Mouse (Mus musculus): ENCODE results near the gene Gnl3l. TPM values are rescaled to one million over a fixed set of nuclear protein-coding genes. Genes with fewer than 3 reads are reported as not detected.

Gnl3l gene
- total and polyA plus RNA-seq, 2 experiments from 2014 or later: 105 to 125 TPM

DNA sequence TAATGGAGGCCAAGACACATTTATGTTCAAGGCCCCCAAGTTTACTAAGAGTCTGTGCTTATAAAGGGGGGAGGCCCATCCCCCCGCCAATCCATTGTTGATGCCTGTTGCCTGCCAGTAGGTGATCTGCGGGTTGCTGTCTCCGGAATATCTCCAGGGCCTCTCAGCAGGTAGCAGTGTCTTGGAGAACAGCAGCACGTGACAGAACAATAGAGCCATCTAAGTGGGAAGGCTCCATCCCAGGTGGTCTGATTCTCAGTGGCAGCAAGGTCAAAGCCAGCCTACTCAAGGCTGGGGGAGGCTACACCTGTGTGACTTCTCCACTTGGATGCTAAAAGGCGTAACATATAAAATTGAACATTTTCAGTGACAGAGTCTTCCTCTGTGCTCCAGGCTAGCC lies 24.1 kb upstream of the Gnl3l start:
- Histone ChIP-seq H3K9ac (replicated peaks; ENCODE audit: low read length) (no peak overlapping the region), H3K27ac (no peak overlapping the region), H3K9me3 (ENCODE audit: low read length) (no peaks in the 10 kb centered on the region), H3K36me3 (ENCODE audit: insufficient read depth, low read length) (no peaks in the 10 kb centered on the region), H3K27me3 (ENCODE audit: insufficient read depth, low read length) (no peaks in the 10 kb centered on the region), H3K4me1 (ENCODE audit: insufficient read depth, low read length) (no peaks in the 10 kb centered on the region), H3K4me2 (ENCODE audit: low read depth, low read length) (no peak overlapping the region), H3K4me3 (ENCODE audit: low read length) (no peak overlapping the region)
- DNase-seq (ENCODE audit: low spot score) (no peak), ATAC-seq (no peak)
- no peak for TF ChIP-seq CTCF (IDR thresholded peaks at IDR 0.05; ENCODE audit: low read depth)
- 44% methylated on average over 5 of the region's 5 CpGs for WGBS

DNA sequence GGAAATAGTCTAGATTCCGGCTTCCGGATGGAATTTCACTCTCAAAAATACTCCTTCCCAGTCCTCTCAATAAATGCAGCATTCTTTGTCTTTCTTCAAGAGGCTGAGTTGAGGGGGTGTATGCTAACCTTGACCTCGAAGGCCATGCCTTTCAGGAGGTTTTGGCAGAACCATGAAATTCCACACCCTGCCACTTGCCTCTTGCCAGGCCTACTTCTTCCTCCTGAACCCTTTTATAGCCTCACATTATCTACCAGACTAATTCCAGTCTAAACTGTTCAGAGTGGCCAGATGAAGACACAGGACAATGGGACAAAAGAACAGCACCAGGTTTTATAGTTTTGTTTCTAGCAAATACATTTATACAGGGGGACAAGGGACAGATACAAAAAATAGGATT lies 14.3 kb upstream of the Gnl3l start:
- Histone ChIP-seq H3K27me3 (ENCODE audit: insufficient read depth, low read length) (no peaks in the 10 kb centered on the region), H3K9me3 (ENCODE audit: low read length) (no peaks in the 10 kb centered on the region), H3K4me3 (ENCODE audit: low read length) (no peak overlapping the region), H3K9ac (replicated peaks; ENCODE audit: low read length) (no peak overlapping the region), H3K4me2 (ENCODE audit: low read depth, low read length) (no peak overlapping the region), H3K4me1 (ENCODE audit: insufficient read depth, low read length) (no peaks in the 10 kb centered on the region), H3K36me3 (ENCODE audit: insufficient read depth, low read length) (no peaks in the 10 kb centered on the region), H3K27ac (no peak overlapping the region)
- WGBS: 81% methylated on average over 3 of the region's 3 CpGs
- no peak for ATAC-seq
- no peak for TF ChIP-seq CTCF (IDR thresholded peaks at IDR 0.05; ENCODE audit: low read depth)
- DNase-seq (ENCODE audit: low spot score): no peak

DNA sequence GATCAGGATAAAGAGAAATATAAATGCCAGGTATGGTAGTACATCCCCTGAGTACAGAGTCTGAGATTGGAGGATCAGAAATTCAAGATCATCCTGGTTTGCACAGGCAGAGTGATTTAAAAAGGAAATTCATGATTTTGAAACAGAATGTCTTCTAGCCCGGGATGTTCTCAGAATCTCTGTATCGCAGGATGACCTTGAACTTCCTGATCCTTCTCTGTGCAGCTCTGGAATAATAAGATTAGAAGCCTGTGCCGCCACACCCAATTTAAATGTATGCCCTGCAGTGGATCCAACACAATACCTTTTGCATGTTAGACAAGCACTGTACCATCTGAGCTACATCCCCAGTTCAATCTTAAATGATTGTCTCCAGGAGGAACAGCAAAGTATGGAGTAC lies 1.7 kb upstream of the Gnl3l start:
- Histone ChIP-seq H3K4me1 (ENCODE audit: insufficient read depth, low read length) (no peaks in the 10 kb centered on the region), H3K4me3 (ENCODE audit: low read length) (no peak overlapping the region), H3K9me3 (ENCODE audit: low read length) (no peaks in the 10 kb centered on the region), H3K36me3 (ENCODE audit: insufficient read depth, low read length) (no peaks in the 10 kb centered on the region), H3K27ac (peak overlapping the region; percentile 81; the same call in 1 of the 2 replicates), H3K4me2 (ENCODE audit: low read depth, low read length) (peak overlapping the region; percentile 58; the same call in 1 of the 2 replicates), H3K27me3 (ENCODE audit: insufficient read depth, low read length) (no peaks in the 10 kb centered on the region), H3K9ac (replicated peaks; ENCODE audit: low read length) (no peak overlapping the region)
- TF ChIP-seq CTCF (IDR thresholded peaks at IDR 0.05; ENCODE audit: low read depth): no peak
- 80% methylated on average over 3 of the region's 3 CpGs for WGBS
- no peak for DNase-seq (ENCODE audit: low spot score)
- no peak for ATAC-seq

DNA sequence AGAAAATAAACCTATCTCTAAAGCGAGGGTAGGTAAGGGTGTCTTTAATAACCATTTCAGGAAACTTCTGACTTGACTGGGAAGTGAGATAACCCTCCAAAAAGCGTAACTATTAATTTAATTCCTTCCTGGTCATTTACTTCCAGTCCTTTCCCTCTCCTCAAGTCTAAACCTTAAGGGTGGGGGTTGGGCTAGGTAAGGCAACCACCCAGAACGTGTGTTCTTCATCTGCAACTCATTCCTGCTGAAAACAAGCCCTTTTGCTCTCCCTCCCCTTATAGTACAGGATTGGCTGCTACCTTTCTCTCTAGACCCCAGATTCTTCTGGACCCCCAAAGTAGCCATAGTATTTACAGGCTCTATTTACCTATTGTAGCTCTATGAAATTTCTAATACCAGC lies 775 bp upstream of the Gnl3l start:
- no peaks in the 10 kb centered on the region for H3K36me3 ChIP-seq (ENCODE audit: insufficient read depth, low read length)
- peak; percentile 20 for DNase-seq (ENCODE audit: low spot score)
- H3K4me2 ChIP-seq (ENCODE audit: low read depth, low read length): peak overlapping the region; percentile 58
- H3K27me3 ChIP-seq (ENCODE audit: insufficient read depth, low read length): no peaks in the 10 kb centered on the region
- no peaks in the 10 kb centered on the region for H3K4me1 ChIP-seq (ENCODE audit: insufficient read depth, low read length)
- no peak for TF ChIP-seq CTCF (IDR thresholded peaks at IDR 0.05; ENCODE audit: low read depth)
- WGBS: 14% methylated on average over 3 of the region's 3 CpGs
- H3K27ac ChIP-seq: peak overlapping the region; percentile 81
- peak overlapping the region; percentile 44 for H3K4me3 ChIP-seq (ENCODE audit: low read length)
- no peak for ATAC-seq
- H3K9me3 ChIP-seq (ENCODE audit: low read length): no peaks in the 10 kb centered on the region
- H3K9ac ChIP-seq (replicated peaks; ENCODE audit: low read length): peak overlapping the region; percentile 51

DNA sequence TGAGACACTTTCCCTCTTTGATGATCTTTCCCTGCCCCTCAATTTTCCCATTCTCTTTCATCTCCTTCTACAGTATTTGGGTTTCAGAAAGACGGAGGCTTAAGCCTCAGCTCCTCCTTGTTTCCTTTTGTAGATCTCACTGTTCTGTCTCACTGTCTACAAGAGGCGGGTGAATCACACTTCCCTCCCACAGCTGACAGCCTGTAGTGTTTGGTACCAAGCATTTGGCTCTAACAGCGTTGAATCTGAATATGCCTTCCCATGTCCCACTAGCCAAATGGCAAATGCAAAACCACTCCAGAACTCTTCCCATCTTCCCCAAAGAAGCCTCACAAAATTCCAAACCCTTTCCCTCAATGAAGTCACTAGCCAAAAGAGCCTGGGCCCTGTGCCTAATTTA lies 20.3 kb downstream of the Gnl3l start:
- 91% methylated on average over 3 of the region's 3 CpGs for WGBS
- Histone ChIP-seq H3K27me3 (ENCODE audit: insufficient read depth, low read length) (no peaks in the 10 kb centered on the region), H3K36me3 (ENCODE audit: insufficient read depth, low read length) (peaks cover 23% of the 10 kb centered on the region; the same call in 1 of the 2 replicates), H3K4me1 (ENCODE audit: insufficient read depth, low read length) (no peaks in the 10 kb centered on the region), H3K4me2 (ENCODE audit: low read depth, low read length) (no peak overlapping the region), H3K27ac (no peak overlapping the region), H3K9ac (replicated peaks; ENCODE audit: low read length) (no peak overlapping the region), H3K4me3 (ENCODE audit: low read length) (no peak overlapping the region), H3K9me3 (ENCODE audit: low read length) (no peaks in the 10 kb centered on the region)
- TF ChIP-seq CTCF (IDR thresholded peaks at IDR 0.05; ENCODE audit: low read depth): no peak
- DNase-seq (ENCODE audit: low spot score) (no peak), ATAC-seq (no peak)

DNA sequence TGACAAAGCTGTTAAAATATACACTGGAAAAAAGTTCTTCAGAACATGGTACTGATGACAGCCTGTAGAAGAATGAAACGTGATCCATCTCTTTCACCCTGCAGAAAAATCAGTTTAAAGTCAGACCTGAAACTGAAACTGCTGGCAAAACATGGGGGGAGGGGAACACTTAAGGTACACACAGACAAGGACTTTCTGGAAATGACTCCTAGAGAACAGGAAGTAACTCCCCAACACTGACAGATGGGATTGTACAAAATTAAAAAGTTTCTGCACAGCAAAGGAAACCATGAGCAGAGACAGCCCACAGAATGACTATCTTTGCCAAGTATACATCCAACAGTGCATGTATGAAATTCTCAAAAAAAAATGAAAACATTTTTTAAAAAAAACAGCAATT lies 35.5 kb downstream of the Gnl3l start:
- H3K36me3 ChIP-seq (ENCODE audit: insufficient read depth, low read length): no peaks in the 10 kb centered on the region; the same call in 1 of the 2 replicates
- H3K4me2 ChIP-seq (ENCODE audit: low read depth, low read length): no peak overlapping the region
- H3K4me3 ChIP-seq (ENCODE audit: low read length): no peak overlapping the region
- H3K27me3 ChIP-seq (ENCODE audit: insufficient read depth, low read length): no peaks in the 10 kb centered on the region
- H3K9me3 ChIP-seq (ENCODE audit: low read length): no peaks in the 10 kb centered on the region
- no peak overlapping the region for H3K9ac ChIP-seq (replicated peaks; ENCODE audit: low read length)
- ATAC-seq (no peak), DNase-seq (ENCODE audit: low spot score) (no peak)
- TF ChIP-seq CTCF (IDR thresholded peaks at IDR 0.05; ENCODE audit: low read depth): no peak
- no peak overlapping the region for H3K27ac ChIP-seq
- WGBS: 66% methylated on average over 1 of the region's 1 CpGs
- no peaks in the 10 kb centered on the region for H3K4me1 ChIP-seq (ENCODE audit: insufficient read depth, low read length)

DNA sequence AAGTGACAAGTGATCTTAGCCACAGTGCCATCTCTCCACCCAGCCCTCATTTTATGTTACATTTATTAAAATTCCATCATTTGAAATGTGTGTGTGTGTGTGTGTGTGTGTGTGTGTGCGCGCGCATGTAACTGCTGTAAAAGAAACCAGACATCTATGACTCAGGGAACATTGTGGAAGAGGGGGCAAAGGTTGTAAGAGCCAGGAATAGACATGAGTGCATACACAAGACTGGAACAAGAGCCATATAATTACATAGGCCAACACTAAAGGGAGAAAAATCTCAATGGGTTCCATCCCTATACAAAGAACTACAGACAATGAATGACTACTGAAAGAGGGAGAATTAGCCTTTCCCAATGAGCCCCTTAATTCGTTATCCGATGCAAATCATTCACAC lies 41.7 kb downstream of the Gnl3l start:
- Histone ChIP-seq H3K4me1 (ENCODE audit: insufficient read depth, low read length) (no peaks in the 10 kb centered on the region), H3K9ac (replicated peaks; ENCODE audit: low read length) (no peak overlapping the region), H3K9me3 (ENCODE audit: low read length) (no peaks in the 10 kb centered on the region), H3K27ac (no peak overlapping the region), H3K4me2 (ENCODE audit: low read depth, low read length) (no peak overlapping the region), H3K36me3 (ENCODE audit: insufficient read depth, low read length) (no peaks in the 10 kb centered on the region), H3K27me3 (ENCODE audit: insufficient read depth, low read length) (no peaks in the 10 kb centered on the region), H3K4me3 (ENCODE audit: low read length) (no peak overlapping the region)
- 93% methylated on average over 5 of the region's 5 CpGs for WGBS
- no peak for TF ChIP-seq CTCF (IDR thresholded peaks at IDR 0.05; ENCODE audit: low read depth)
- no peak for DNase-seq (ENCODE audit: low spot score)
- no peak for ATAC-seq
